ENCODE assay signal across 26 mouse cellular contexts in genomic region chr12:34559001-34559400, GRCm38 (mm10).
DNase-seq lines count a peak whose midpoint lies in the region; ATAC-seq and TF ChIP-seq lines count a peak whose summit lies in the region.
"Had no signal": no experiment of that assay in that cellular context is flagged by ENCODE, and none has a peak within 500 bp of the region (broad histone marks: within the 10 kb centered on the region; RNA-seq: fewer than 3 reads in every experiment).

No protein-coding gene starts in this region.

- 53% methylated on average over 5 of the region's 5 CpGs for WGBS in kidney, postnatal 0 days
- WGBS in lung, postnatal 0 days: 37% methylated on average over 5 of the region's 5 CpGs
- WGBS in lung, adult 2 months: 57% methylated on average over 5 of the region's 5 CpGs

- H3K9me3 ChIP-seq in kidney, postnatal 0 days (replicated peaks; ENCODE audit: low read length): no peaks in the 10 kb centered on the region
- H3K9me3 ChIP-seq in lung, postnatal 0 days (ENCODE audit: low read length): no peaks in the 10 kb centered on the region
- H3K9me3 ChIP-seq: embryonic facial prominence, embryonic 12.5 days; forebrain, embryonic 13.5 days; hindbrain, embryonic 10.5 days; intestine, embryonic 15.5 days; midbrain, embryonic 12.5 days had no signal

- ATAC-seq in kidney, postnatal 0 days (replicated peaks; ENCODE audit: low FRiP score, low read depth): no peak
- no peak for ATAC-seq in lung, postnatal 0 days
- ATAC-seq: forebrain, embryonic 13.5 days; hindbrain, embryonic 16.5 days; intestine, embryonic 15.5 days; Patski had no signal

- no peak overlapping the region for H3K4me3 ChIP-seq in kidney, postnatal 0 days (replicated peaks; ENCODE audit: low read depth, low read length)
- H3K4me3 ChIP-seq in lung, postnatal 0 days (ENCODE audit: low read depth, low read length): no peak overlapping the region
- no peak overlapping the region for H3K4me3 ChIP-seq in lung, adult 2 months (replicated peaks; ENCODE audit: extremely low read depth, low read depth, low read length)
- H3K4me3 ChIP-seq: embryonic facial prominence, embryonic 12.5 days; erythroblast, embryonic 14.5 days; forebrain, embryonic 13.5 days; hindbrain, embryonic 10.5 days; intestine, embryonic 15.5 days; left cerebral cortex, adult 2 months; midbrain, embryonic 12.5 days had no signal

- no peaks in the 10 kb centered on the region; the same call in 1 of the 2 replicates for H3K4me1 ChIP-seq in kidney, postnatal 0 days (replicated peaks; ENCODE audit: insufficient read depth, low read length)
- H3K4me1 ChIP-seq in lung, postnatal 0 days (ENCODE audit: insufficient read depth, low read depth, low read length): peaks cover 4% of the 10 kb centered on the region; the same call in 1 of the 2 replicates
- H3K4me1 ChIP-seq in lung, adult 2 months (ENCODE audit: control insufficient read depth, insufficient read depth, low read length): no peaks in the 10 kb centered on the region
- H3K4me1 ChIP-seq: embryonic facial prominence, embryonic 12.5 days; forebrain, embryonic 13.5 days; hindbrain, embryonic 10.5 days; intestine, embryonic 15.5 days; midbrain, embryonic 12.5 days had no signal

- H3K9ac ChIP-seq in kidney, postnatal 0 days (ENCODE audit: low read depth, low read length): no peak overlapping the region
- no peak overlapping the region for H3K9ac ChIP-seq in lung, postnatal 0 days (replicated peaks; ENCODE audit: low read depth)
- H3K9ac ChIP-seq: embryonic facial prominence, embryonic 12.5 days; forebrain, embryonic 13.5 days; intestine, embryonic 15.5 days; midbrain, embryonic 12.5 days had no signal

- no peaks in the 10 kb centered on the region for H3K27me3 ChIP-seq in kidney, postnatal 0 days (ENCODE audit: insufficient read depth, low read length)
- no peaks in the 10 kb centered on the region for H3K27me3 ChIP-seq in lung, postnatal 0 days (replicated peaks; ENCODE audit: insufficient read depth, low read length)
- H3K27me3 ChIP-seq: embryonic facial prominence, embryonic 12.5 days; forebrain, embryonic 13.5 days; intestine, embryonic 15.5 days; midbrain, embryonic 12.5 days had no signal

- TF ChIP-seq EP300 in lung, postnatal 0 days (IDR thresholded peaks at IDR 0.05): no peak

- TF ChIP-seq POLR2A in lung, adult 2 months (IDR thresholded peaks at IDR 0.05; ENCODE audit: borderline replicate concordance, extremely low read depth, low read depth, low read length): no peak

- H3K4me2 ChIP-seq in kidney, postnatal 0 days (ENCODE audit: low read length): no peak overlapping the region
- no peak overlapping the region for H3K4me2 ChIP-seq in lung, postnatal 0 days (replicated peaks; ENCODE audit: low read depth, low read length)
- H3K4me2 ChIP-seq: embryonic facial prominence, embryonic 12.5 days; forebrain, embryonic 13.5 days; heart, embryonic 11.5 days; intestine, embryonic 15.5 days; midbrain, embryonic 12.5 days had no signal

- peak; percentile 39 for DNase-seq in kidney, postnatal 0 days (ENCODE audit: low spot score)
- no peak for DNase-seq in kidney, adult 18-20 months
- peak; percentile 65 for DNase-seq in lung, postnatal 0 days (ENCODE audit: low spot score)
- DNase-seq in lung, adult 2 months: no peak
- DNase-seq in embryo, embryonic 11.5 days (ENCODE audit: low read depth, low spot score): peak; percentile 9
- peak; percentile 34 for DNase-seq in mesoderm, embryonic 11.5 days (ENCODE audit: low read depth, low spot score)
- no peak for DNase-seq in ovary, postnatal 10 days (ENCODE audit: low spot score)
- DNase-seq in left cerebral cortex, postnatal 36 days (ENCODE audit: low spot score in 2 of 2): no peak
- DNase-seq: adrenal gland, adult 2 months; cerebellum, adult 18-20 months; cerebellum, postnatal 14 days; gastrocnemius, postnatal 14 days; heart, adult 11 months; kidney, postnatal 36 days; left cerebral cortex, postnatal 4 days; right cerebral cortex, postnatal 14 days had no signal

- intact Hi-C loops in left cerebral cortex, postnatal 36 days (cut with DNase I): no loop called here

- no peak overlapping the region for H3K27ac ChIP-seq in kidney, postnatal 0 days
- no peak overlapping the region for H3K27ac ChIP-seq in lung, postnatal 0 days (ENCODE audit: low read length)
- H3K27ac ChIP-seq: embryonic facial prominence, embryonic 12.5 days; forebrain, embryonic 13.5 days; hindbrain, embryonic 10.5 days; intestine, embryonic 15.5 days; left cerebral cortex, adult 2 months; midbrain, embryonic 12.5 days had no signal

- H3K36me3 ChIP-seq in kidney, postnatal 0 days (ENCODE audit: insufficient read depth, low read length): no peaks in the 10 kb centered on the region
- H3K36me3 ChIP-seq in lung, postnatal 0 days (ENCODE audit: insufficient read depth, low read length): no peaks in the 10 kb centered on the region
- H3K36me3 ChIP-seq: embryonic facial prominence, embryonic 12.5 days; hindbrain, embryonic 10.5 days; intestine, embryonic 15.5 days; midbrain, embryonic 12.5 days had no signal

- TF ChIP-seq CTCF in kidney, postnatal 0 days (IDR thresholded peaks at IDR 0.05; ENCODE audit: low read depth): no peak
- TF ChIP-seq CTCF in lung, postnatal 0 days (IDR thresholded peaks at IDR 0.05): no peak
- no peak for TF ChIP-seq CTCF in lung, adult 2 months (IDR thresholded peaks at IDR 0.05; ENCODE audit: insufficient read depth, low read length)

Comparison
In these comparisons a context has a peak if more than half of its experiments do, and no peak if none do; other contexts are left out.
1. DNase-seq: peak in kidney, postnatal 0 days (single experiment), lung, postnatal 0 days (single experiment), embryo, embryonic 11.5 days (single experiment) and mesoderm, embryonic 11.5 days (single experiment); none in kidney, adult 18-20 months (single experiment), lung, adult 2 months (single experiment), ovary, postnatal 10 days (single experiment) and left cerebral cortex, postnatal 36 days (0 of 2).